Mouse (Mus musculus): Measurements from ENCODE around the gene Ltbp2. TPM values are rescaled to one million over a fixed set of nuclear protein-coding genes. Genes with fewer than 3 reads are reported as not detected.

The Ltbp2 gene
- polyA plus RNA-seq, 1 experiment, result 3.7 TPM

- no peak overlapping the region for H3K27ac ChIP-seq (ENCODE audit: control insufficient read depth, insufficient read depth, low read depth, low read length)
- H3K36me3 ChIP-seq (ENCODE audit: control insufficient read depth, insufficient read depth, low read length), result no peaks in the 10 kb centered on the region
- H3K27me3 ChIP-seq (ENCODE audit: control insufficient read depth, insufficient read depth, low read length), result no peaks in the 10 kb centered on the region
- TF ChIP-seq CTCF (IDR thresholded peaks at IDR 0.05; ENCODE audit: control insufficient read depth, insufficient read depth, insufficient replicate concordance, low read depth, low read length) (no peak), POLR2A (IDR thresholded peaks at IDR 0.05; ENCODE audit: control insufficient read depth, low read depth, low read length) (no peak)
- no peaks in the 10 kb centered on the region for H3K4me1 ChIP-seq (ENCODE audit: control insufficient read depth, insufficient read depth, low read length)
- H3K4me3 ChIP-seq (ENCODE audit: control insufficient read depth, low read depth, low read length), result no peak overlapping the region
Observed at GRCm38 (mm10) chr12:84851403-84852040, 24.8 kb downstream of the Ltbp2 start.

GRCm38 (mm10) chr12:84847882-84848281 is 28.4 kb downstream of the Ltbp2 start:
- no peak overlapping the region for H3K4me3 ChIP-seq (ENCODE audit: control insufficient read depth, low read depth, low read length)
- TF ChIP-seq POLR2A (IDR thresholded peaks at IDR 0.05; ENCODE audit: control insufficient read depth, low read depth, low read length), result no peak
- TF ChIP-seq CTCF (IDR thresholded peaks at IDR 0.05; ENCODE audit: control insufficient read depth, insufficient read depth, insufficient replicate concordance, low read depth, low read length), result no peak
- no peaks in the 10 kb centered on the region for H3K36me3 ChIP-seq (ENCODE audit: control insufficient read depth, insufficient read depth, low read length)
- H3K4me1 ChIP-seq (ENCODE audit: control insufficient read depth, insufficient read depth, low read length), result no peaks in the 10 kb centered on the region
- no peak overlapping the region for H3K27ac ChIP-seq (ENCODE audit: control insufficient read depth, insufficient read depth, low read depth, low read length)
- H3K27me3 ChIP-seq (ENCODE audit: control insufficient read depth, insufficient read depth, low read length), result no peaks in the 10 kb centered on the region

- Histone ChIP-seq H3K27me3 (ENCODE audit: control insufficient read depth, insufficient read depth, low read length) (no peaks in the 10 kb centered on the region), H3K4me3 (ENCODE audit: control insufficient read depth, low read depth, low read length) (no peak overlapping the region), H3K36me3 (ENCODE audit: control insufficient read depth, insufficient read depth, low read length) (no peaks in the 10 kb centered on the region), H3K27ac (ENCODE audit: control insufficient read depth, insufficient read depth, low read depth, low read length) (no peak overlapping the region), H3K4me1 (ENCODE audit: control insufficient read depth, insufficient read depth, low read length) (no peaks in the 10 kb centered on the region)
- TF ChIP-seq POLR2A (IDR thresholded peaks at IDR 0.05; ENCODE audit: control insufficient read depth, low read depth, low read length), result no peak
- TF ChIP-seq CTCF (IDR thresholded peaks at IDR 0.05; ENCODE audit: control insufficient read depth, insufficient read depth, insufficient replicate concordance, low read depth, low read length), result no peak
Observed at GRCm38 (mm10) chr12:84847480-84847879, 28.9 kb downstream of the Ltbp2 start.

- H3K27ac ChIP-seq (ENCODE audit: control insufficient read depth, insufficient read depth, low read depth, low read length), result no peak overlapping the region
- TF ChIP-seq POLR2A (IDR thresholded peaks at IDR 0.05; ENCODE audit: control insufficient read depth, low read depth, low read length) (no peak), CTCF (IDR thresholded peaks at IDR 0.05; ENCODE audit: control insufficient read depth, insufficient read depth, insufficient replicate concordance, low read depth, low read length) (no peak)
- H3K36me3 ChIP-seq (ENCODE audit: control insufficient read depth, insufficient read depth, low read length), result no peaks in the 10 kb centered on the region
- no peak overlapping the region for H3K4me3 ChIP-seq (ENCODE audit: control insufficient read depth, low read depth, low read length)
- no peaks in the 10 kb centered on the region for H3K4me1 ChIP-seq (ENCODE audit: control insufficient read depth, insufficient read depth, low read length)
- no peaks in the 10 kb centered on the region for H3K27me3 ChIP-seq (ENCODE audit: control insufficient read depth, insufficient read depth, low read length)
Observed at GRCm38 (mm10) chr12:84846594-84847014, 29.7 kb downstream of the Ltbp2 start.

GRCm38 (mm10) chr12:84842706-84843105 is 33.6 kb downstream of the Ltbp2 start:
- no peak overlapping the region for H3K4me3 ChIP-seq (ENCODE audit: control insufficient read depth, low read depth, low read length)
- TF ChIP-seq CTCF (IDR thresholded peaks at IDR 0.05; ENCODE audit: control insufficient read depth, insufficient read depth, insufficient replicate concordance, low read depth, low read length) (no peak), POLR2A (IDR thresholded peaks at IDR 0.05; ENCODE audit: control insufficient read depth, low read depth, low read length) (no peak)

GRCm38 (mm10) chr12:84841158-84842140 is 34.9 kb downstream of the Ltbp2 start:
- no peaks in the 10 kb centered on the region for H3K36me3 ChIP-seq (ENCODE audit: control insufficient read depth, insufficient read depth, low read length)
- no peak overlapping the region for H3K27ac ChIP-seq (ENCODE audit: control insufficient read depth, insufficient read depth, low read depth, low read length)
- no peak overlapping the region for H3K4me3 ChIP-seq (ENCODE audit: control insufficient read depth, low read depth, low read length)
- no peaks in the 10 kb centered on the region for H3K4me1 ChIP-seq (ENCODE audit: control insufficient read depth, insufficient read depth, low read length)
- TF ChIP-seq CTCF (IDR thresholded peaks at IDR 0.05; ENCODE audit: control insufficient read depth, insufficient read depth, insufficient replicate concordance, low read depth, low read length), result no peak
- H3K27me3 ChIP-seq (ENCODE audit: control insufficient read depth, insufficient read depth, low read length), result no peaks in the 10 kb centered on the region

More at GRCm38 (mm10) chr12:84842706-84843105, 33.6 kb downstream of the Ltbp2 start:
- Histone ChIP-seq H3K27me3 (ENCODE audit: control insufficient read depth, insufficient read depth, low read length) (no peaks in the 10 kb centered on the region), H3K27ac (ENCODE audit: control insufficient read depth, insufficient read depth, low read depth, low read length) (no peak overlapping the region), H3K4me1 (ENCODE audit: control insufficient read depth, insufficient read depth, low read length) (no peaks in the 10 kb centered on the region), H3K36me3 (ENCODE audit: control insufficient read depth, insufficient read depth, low read length) (no peaks in the 10 kb centered on the region)

- Histone ChIP-seq H3K4me3 (ENCODE audit: control insufficient read depth, low read depth, low read length) (no peak overlapping the region), H3K27me3 (ENCODE audit: control insufficient read depth, insufficient read depth, low read length) (no peaks in the 10 kb centered on the region), H3K27ac (ENCODE audit: control insufficient read depth, insufficient read depth, low read depth, low read length) (no peak overlapping the region), H3K4me1 (ENCODE audit: control insufficient read depth, insufficient read depth, low read length) (no peaks in the 10 kb centered on the region), H3K36me3 (ENCODE audit: control insufficient read depth, insufficient read depth, low read length) (no peaks in the 10 kb centered on the region)
- TF ChIP-seq CTCF (IDR thresholded peaks at IDR 0.05; ENCODE audit: control insufficient read depth, insufficient read depth, insufficient replicate concordance, low read depth, low read length) (no peak), POLR2A (IDR thresholded peaks at IDR 0.05; ENCODE audit: control insufficient read depth, low read depth, low read length) (no peak)
Observed at GRCm38 (mm10) chr12:84840734-84841133, 35.6 kb downstream of the Ltbp2 start.
